Mouse (Mus musculus): ENCODE measurements around the gene Galnt18.

Gene Galnt18

GRCm38 (mm10) chr7:111637866-111638448 lies 141.8 kb downstream of the Galnt18 start:
- no peak for DNase-seq (ENCODE audit: low spot score)

- no peak for DNase-seq (ENCODE audit: low spot score)
These were observed 143.3 kb downstream of the Galnt18 start for GRCm38 (mm10) chr7:111636503-111636902.

GRCm38 (mm10) chr7:111631265-111631664 lies 148.5 kb downstream of the Galnt18 start:
- peak; percentile 27 for DNase-seq (ENCODE audit: low spot score)

GRCm38 (mm10) chr7:111626232-111626631 lies 153.5 kb downstream of the Galnt18 start:
- no peak for DNase-seq (ENCODE audit: low spot score)

- DNase-seq (ENCODE audit: low spot score), result no peak
These were observed 154.0 kb downstream of the Galnt18 start for GRCm38 (mm10) chr7:111625736-111626135.

GRCm38 (mm10) chr7:111616231-111616937 lies 163.4 kb downstream of the Galnt18 start:
- DNase-seq (ENCODE audit: low spot score), result peak; percentile 12

GRCm38 (mm10) chr7:111614471-111614870 lies 165.3 kb downstream of the Galnt18 start:
- no peak for DNase-seq (ENCODE audit: low spot score)

GRCm38 (mm10) chr7:111607476-111607875 lies 172.3 kb downstream of the Galnt18 start:
- DNase-seq (ENCODE audit: low spot score), result no peak

GRCm38 (mm10) chr7:111606091-111606490 lies 173.7 kb downstream of the Galnt18 start:
- DNase-seq (ENCODE audit: low spot score), result no peak

- no peak for DNase-seq (ENCODE audit: low spot score)
These were observed 174.1 kb downstream of the Galnt18 start for GRCm38 (mm10) chr7:111605663-111606062.

GRCm38 (mm10) chr7:111604578-111605208 lies 175.1 kb downstream of the Galnt18 start:
- DNase-seq (ENCODE audit: low spot score), result no peak

- DNase-seq (ENCODE audit: low spot score), result no peak
These were observed 176.6 kb downstream of the Galnt18 start for GRCm38 (mm10) chr7:111603186-111603585.

- no peak for DNase-seq (ENCODE audit: low spot score)
These were observed 178.3 kb downstream of the Galnt18 start for GRCm38 (mm10) chr7:111601339-111602067.

GRCm38 (mm10) chr7:111600756-111601155 lies 179.0 kb downstream of the Galnt18 start:
- DNase-seq (ENCODE audit: low spot score), result no peak

- no peak for DNase-seq (ENCODE audit: low spot score)
These were observed 186.1 kb downstream of the Galnt18 start for GRCm38 (mm10) chr7:111593680-111594079.

GRCm38 (mm10) chr7:111589506-111590125 lies 190.2 kb downstream of the Galnt18 start:
- DNase-seq (ENCODE audit: low spot score), result no peak

GRCm38 (mm10) chr7:111588291-111588781 lies 191.4 kb downstream of the Galnt18 start:
- no peak for DNase-seq (ENCODE audit: low spot score)

- DNase-seq (ENCODE audit: low spot score), result no peak
These were observed 199.2 kb downstream of the Galnt18 start for GRCm38 (mm10) chr7:111580547-111580946.

GRCm38 (mm10) chr7:111575096-111575495 lies 204.7 kb downstream of the Galnt18 start:
- no peak for DNase-seq (ENCODE audit: low spot score)

- no peak for DNase-seq (ENCODE audit: low spot score)
These were observed 207.4 kb downstream of the Galnt18 start for GRCm38 (mm10) chr7:111572336-111572735.

- DNase-seq (ENCODE audit: low spot score), result no peak
These were observed 212.9 kb downstream of the Galnt18 start for GRCm38 (mm10) chr7:111566838-111567237.
